Mouse (Mus musculus) E14TG2a.4 (cell line): ENCODE measurements around the gene Robo4.

Source experiments
- CTCF ChIP-seq: conservative IDR thresholded peaks from 2 replicates; pipeline ENCODE4 v1.5.1; 2014; ENCODE audit warnings: low read length
- NANOG ChIP-seq: IDR thresholded peaks from 2 replicates; pipeline ENCODE4 v1.6.1; 2014; ENCODE audit warnings: borderline replicate concordance, low read length, mixed read lengths

DNA sequence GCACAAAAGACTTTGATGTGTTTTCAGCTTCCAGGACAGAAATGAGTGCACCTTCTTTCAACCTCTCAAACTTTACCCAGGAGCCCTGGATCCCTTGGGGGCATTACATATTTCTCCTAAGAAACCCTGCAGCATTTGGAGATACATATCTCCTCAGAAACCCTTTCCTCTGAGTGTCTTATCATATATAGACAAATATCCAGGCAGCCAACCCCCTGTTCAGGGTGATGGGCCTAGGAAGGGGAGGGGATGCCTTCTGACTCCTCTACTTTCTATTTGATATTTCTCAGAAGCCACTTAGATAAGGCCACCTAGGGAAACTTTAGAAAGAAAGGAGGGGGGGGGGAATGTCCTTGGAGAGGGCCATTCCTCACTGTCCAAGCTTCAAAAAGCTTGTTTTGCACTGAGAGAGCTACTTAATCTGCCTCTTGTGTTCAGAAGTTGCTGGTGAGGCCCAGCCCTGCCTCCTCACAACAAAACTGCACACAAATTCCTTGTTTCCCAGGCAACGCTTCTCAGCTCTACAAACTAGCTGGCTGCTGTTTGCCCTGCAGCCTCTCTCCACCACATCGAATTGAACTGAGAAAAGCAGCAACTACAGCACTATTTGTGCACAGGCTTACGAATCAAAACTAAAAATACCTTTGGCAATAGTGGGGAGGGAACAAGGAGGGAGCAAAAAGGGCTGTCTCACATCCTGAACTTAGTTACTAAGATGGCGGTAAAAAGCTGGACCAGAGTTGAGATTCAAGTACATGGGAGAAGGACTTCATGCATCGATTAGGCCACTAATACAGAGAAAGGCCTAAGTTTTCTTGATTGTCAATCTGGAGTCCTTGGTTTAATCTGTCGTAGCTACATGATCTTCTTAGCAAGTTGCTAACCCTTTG is 42.1 kb upstream of the Robo4 start:
- TF ChIP-seq CTCF (no peak), NANOG (no peak)
